Mouse (Mus musculus) heart, embryonic 16.5 days (tissue): ENCODE results near the gene Lrrc3. TPM values are rescaled to one million over a fixed set of nuclear protein-coding genes. Genes with fewer than 3 reads are reported as not detected.

Experiments used
- polyA plus RNA-seq: library from polyadenylated mRNA; unstranded; fragments of >200 nt; fragmentation: Nextera tagmentation; extraction: Ambion mirVana; gene quantifications from 2 replicates; pipeline ENCODE4 v1.2.1, GENCODE M21; 2015

Gene Lrrc3
- polyA plus RNA-seq, 1 experiment from 2014 or later, result 1.2 TPM

Other genes starting within 250 kb of the Lrrc3 start
- gene Tspear, start 216.0 kb downstream of the Lrrc3 start, polyA plus RNA-seq, result 0.10 and 0.28 TPM in 2 replicates
- gene Gm19402, start 211.8 kb downstream of the Lrrc3 start, polyA plus RNA-seq, result not detected in 2 replicates
- gene Gm9508, start 205.3 kb downstream of the Lrrc3 start, polyA plus RNA-seq, result not detected in 2 replicates
- gene Gm10272, start 195.9 kb downstream of the Lrrc3 start, polyA plus RNA-seq, result not detected in 2 replicates
- gene Gm10024, start 191.1 kb downstream of the Lrrc3 start, polyA plus RNA-seq, result not detected in 2 replicates
- gene Gm10142, start 186.7 kb downstream of the Lrrc3 start, polyA plus RNA-seq, result not detected in 2 replicates
- gene Krtap12-1, start 181.9 kb downstream of the Lrrc3 start, polyA plus RNA-seq, result not detected in 2 replicates
- gene Gm10100, start 176.1 kb downstream of the Lrrc3 start, polyA plus RNA-seq, result not detected in 2 replicates
- not detected in 2 replicates for gene Gm18596, start 159.9 kb downstream of the Lrrc3 start, polyA plus RNA-seq
- gene Gm9736, start 151.2 kb downstream of the Lrrc3 start, polyA plus RNA-seq, result not detected in 2 replicates
- gene Gm3233, start 142.9 kb downstream of the Lrrc3 start, polyA plus RNA-seq, result not detected in 2 replicates
- not detected in 2 replicates for gene Gm3238, start 131.2 kb downstream of the Lrrc3 start, polyA plus RNA-seq
- not detected in 2 replicates for gene Gm7138, start 125.6 kb downstream of the Lrrc3 start, polyA plus RNA-seq
- gene Gm3250, start 120.0 kb downstream of the Lrrc3 start, polyA plus RNA-seq, result not detected in 2 replicates
- gene Gm7137, start 114.3 kb downstream of the Lrrc3 start, polyA plus RNA-seq, result not detected in 2 replicates
- not detected in 2 replicates for gene Gm9639, start 107.5 kb downstream of the Lrrc3 start, polyA plus RNA-seq
- not detected in 2 replicates for gene Gm19668, start 103.4 kb downstream of the Lrrc3 start, polyA plus RNA-seq
- gene Gm9507, start 90.7 kb downstream of the Lrrc3 start, polyA plus RNA-seq, result not detected in 2 replicates
- not detected in 2 replicates for gene Gm2696, start 87.9 kb downstream of the Lrrc3 start, polyA plus RNA-seq
- gene Krtap10-4, start 75.4 kb downstream of the Lrrc3 start, polyA plus RNA-seq, result not detected in 2 replicates
- not detected in 2 replicates for gene Krtap10-10, start 66.6 kb downstream of the Lrrc3 start, polyA plus RNA-seq
- gene Gm36176, start 55.7 kb downstream of the Lrrc3 start, polyA plus RNA-seq, result not detected in 2 replicates
- gene Gm10318, start 49.7 kb downstream of the Lrrc3 start, polyA plus RNA-seq, result not detected in 2 replicates
- not detected in 2 replicates for gene Gm3285, start 40.6 kb downstream of the Lrrc3 start, polyA plus RNA-seq
- gene Trpm2, start 68.0 kb upstream of the Lrrc3 start, polyA plus RNA-seq, result 2.6 and 3.4 TPM in 2 replicates
- gene 1810043G02Rik, start 76.0 kb upstream of the Lrrc3 start, polyA plus RNA-seq, result 19.4 and 20.9 TPM in 2 replicates
- gene Pfkl, start 107.5 kb upstream of the Lrrc3 start, polyA plus RNA-seq, result 203 and 219 TPM in 2 replicates
- gene Dnmt3l, start 139.4 kb upstream of the Lrrc3 start, polyA plus RNA-seq, result 0.13 TPM in 1 of 2 replicates, not detected in the other
- gene Aire, start 141.1 kb upstream of the Lrrc3 start, polyA plus RNA-seq, result 1.3 and 3.0 TPM in 2 replicates
- 2.5 and 2.9 TPM in 2 replicates for gene Icosl, start 166.8 kb upstream of the Lrrc3 start, polyA plus RNA-seq